Comparison of ENCODE assay signal across 8 mouse cellular contexts in the genomic region with DNA sequence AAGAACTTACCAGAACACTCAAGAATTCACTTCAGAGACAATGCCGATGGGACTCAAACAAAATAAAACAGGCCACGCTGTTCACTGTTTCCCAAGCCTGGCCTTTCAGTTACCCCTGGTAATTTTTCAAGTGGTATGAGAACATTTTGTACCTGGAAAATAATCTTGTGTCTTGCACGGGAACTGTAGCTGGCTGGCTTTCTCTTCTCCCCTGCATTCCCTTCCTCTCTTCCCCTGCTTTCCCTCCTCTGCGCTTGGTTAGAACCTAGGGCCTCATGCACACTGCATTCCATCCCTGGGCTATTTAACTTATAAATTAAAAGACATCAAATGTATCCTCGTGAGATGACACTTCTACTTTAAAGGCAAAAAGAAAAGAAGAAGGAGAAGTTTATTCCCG.
A peak's percentile ranks its signal among the peaks of the same experiment; 100 is the strongest.
DNase-seq lines count a peak whose midpoint lies in the region; ATAC-seq and TF ChIP-seq lines count a peak whose summit lies in the region.

No protein-coding gene starts in this region.

- no peak for TF ChIP-seq POLR2A in heart, adult 2 months (IDR thresholded peaks at IDR 0.05; ENCODE audit: insufficient read depth, low read depth, low read length)

- peaks cover 3% of the 10 kb centered on the region for H3K4me1 ChIP-seq in heart, adult 2 months (ENCODE audit: control insufficient read depth, insufficient read depth, low read length)
- peaks cover 11% of the 10 kb centered on the region for H3K4me1 ChIP-seq in forebrain, embryonic 15.5 days
- no peaks in the 10 kb centered on the region for H3K4me1 ChIP-seq in liver, embryonic 13.5 days (replicated peaks)

- H3K9me3 ChIP-seq in forebrain, embryonic 15.5 days = no peaks in the 10 kb centered on the region
- H3K9me3 ChIP-seq in liver, embryonic 13.5 days (replicated peaks) = no peaks in the 10 kb centered on the region

- no peaks in the 10 kb centered on the region for H3K36me3 ChIP-seq in heart, adult 2 months (ENCODE audit: control insufficient read depth, insufficient read depth, low read length)
- no peaks in the 10 kb centered on the region for H3K36me3 ChIP-seq in C2C12 (ENCODE audit: control insufficient read depth, insufficient read depth)
- H3K36me3 ChIP-seq in forebrain, embryonic 15.5 days = no peaks in the 10 kb centered on the region
- no peaks in the 10 kb centered on the region for H3K36me3 ChIP-seq in liver, embryonic 13.5 days

- no peaks in the 10 kb centered on the region for H3K79me2 ChIP-seq in heart, adult 2 months (replicated peaks; ENCODE audit: control insufficient read depth, insufficient read depth, low read length)
- H3K79me2 ChIP-seq in C2C12 (ENCODE audit: control insufficient read depth, insufficient read depth) = no peaks in the 10 kb centered on the region

- peak overlapping the region; percentile 48; the same call in 1 of the 2 replicates for H3K4me3 ChIP-seq in heart, adult 2 months
- H3K4me3 ChIP-seq in C2C12 (ENCODE audit: insufficient read depth, poor library complexity, severe bottlenecking) = peak overlapping the region; percentile 30
- peak overlapping the region; percentile 47 for H3K4me3 ChIP-seq in forebrain, embryonic 15.5 days
- no peak overlapping the region for H3K4me3 ChIP-seq in liver, embryonic 13.5 days (replicated peaks)

- 44% methylated on average over 6 of the region's 6 CpGs for WGBS in heart, adult 2 months
- 32% methylated on average over 6 of the region's 6 CpGs for WGBS in forebrain, embryonic 15.5 days
- WGBS in liver, embryonic 13.5 days (ENCODE audit: insufficient replicate concordance) = 37% methylated on average over 6 of the region's 6 CpGs

- H3K9ac ChIP-seq in heart, adult 2 months (ENCODE audit: low read depth, low read length) = no peak overlapping the region
- H3K9ac ChIP-seq in forebrain, embryonic 15.5 days (replicated peaks) = peak overlapping the region; percentile 54; the same call in 1 of the 2 replicates
- no peak overlapping the region for H3K9ac ChIP-seq in liver, embryonic 13.5 days

- TF ChIP-seq CTCF in heart, adult 2 months (IDR thresholded peaks at IDR 0.05) = no peak
- no peak for TF ChIP-seq CTCF in C2C12 (IDR thresholded peaks at IDR 0.05; ENCODE audit: control insufficient read depth, insufficient read depth, insufficient read length)

- peak overlapping the region; percentile 57 for H3ac ChIP-seq in C2C12 (ENCODE audit: control insufficient read depth, insufficient read length, low read depth)

- H3K27me3 ChIP-seq in heart, adult 2 months (ENCODE audit: control insufficient read depth, insufficient read depth, low read length) = no peaks in the 10 kb centered on the region; the same call in 1 of the 2 replicates
- no peaks in the 10 kb centered on the region for H3K27me3 ChIP-seq in C2C12 (ENCODE audit: control insufficient read depth, insufficient read depth, insufficient read length)
- H3K27me3 ChIP-seq in forebrain, embryonic 15.5 days = peaks cover 17% of the 10 kb centered on the region
- peaks cover 52% of the 10 kb centered on the region for H3K27me3 ChIP-seq in liver, embryonic 13.5 days

- H3K79me3 ChIP-seq in C2C12 (ENCODE audit: low read depth) = no peaks in the 10 kb centered on the region

- no peak for DNase-seq in heart, adult 2 months
- DNase-seq in heart, adult 11 months = no peak
- DNase-seq in liver, embryonic 13.5 days = no peak
- no peak for DNase-seq in spleen, postnatal 10 days (ENCODE audit: low spot score in 2 of 2)

- no peak for ATAC-seq in forebrain, embryonic 15.5 days (replicated peaks)
- no peak for ATAC-seq in liver, embryonic 13.5 days (ENCODE audit: low read depth)
- no peak for ATAC-seq in erythroblast, adult 5-6 weeks (replicated peaks; ENCODE audit: low FRiP score, poor library complexity, severe bottlenecking)
- no peak for ATAC-seq in erythroid progenitor cell, adult 5-6 weeks (replicated peaks; ENCODE audit: low FRiP score, poor library complexity, severe bottlenecking)

- intact Hi-C loops in heart, adult 2 months (cut with DNase I) = loop anchor here (2.0 kb wide), 1 partner anchor 23 kb away; no protein-coding TSS in a partner anchor

- peak overlapping the region; percentile 70 for H3K4me2 ChIP-seq in forebrain, embryonic 15.5 days (replicated peaks)
- H3K4me2 ChIP-seq in liver, embryonic 13.5 days = peak overlapping the region; percentile 50

- H3K27ac ChIP-seq in heart, adult 2 months = no peak overlapping the region
- peak overlapping the region; percentile 61 for H3K27ac ChIP-seq in forebrain, embryonic 15.5 days (replicated peaks)
- no peak overlapping the region for H3K27ac ChIP-seq in liver, embryonic 13.5 days

- TF ChIP-seq EP300 in heart, adult 2 months (IDR thresholded peaks at IDR 0.05; ENCODE audit: insufficient read depth, low read depth, low read length) = no peak

TF ChIP-seq in C2C12, 6 proteins besides CTCF, POLR2A, EP300 and RAD21:
- TF ChIP-seq FOSL1 (IDR thresholded peaks at IDR 0.05; ENCODE audit: insufficient read depth, low read length, poor library complexity, severe bottlenecking) = no peak
- no peak for TF ChIP-seq MYOD1 (IDR thresholded peaks at IDR 0.05; ENCODE audit: control insufficient read depth, insufficient read length, low read depth)
- TF ChIP-seq MAX (IDR thresholded peaks at IDR 0.05) = no peak
- TF ChIP-seq USF1 (IDR thresholded peaks at IDR 0.05; ENCODE audit: low read depth) = no peak
- no peak for TF ChIP-seq MYOG (IDR thresholded peaks at IDR 0.05; ENCODE audit: control insufficient read depth, extremely low read depth, insufficient read length)
- TF ChIP-seq CEBPB (IDR thresholded peaks at IDR 0.05; ENCODE audit: low read depth) = no peak
